Mouse (Mus musculus) MEL (cell line): ENCODE measurements around the gene Nuak2.
A peak's percentile ranks its signal among the peaks of the same experiment; 100 is the strongest.

Experiments used
- BHLHE40 ChIP-seq: IDR thresholded peaks from 2 replicates; pipeline ENCODE4 v1.6.1; 2012; ENCODE audit warnings: low read depth, mild to moderate bottlenecking, inconsistent platforms, low read length, improper control_type of control experiment, borderline replicate concordance
- CTCF ChIP-seq, 3 experiments: IDR thresholded peaks in 2 of 3; conservative IDR thresholded peaks in 1 of 3; 2 replicates each; pipeline ENCODE4 v1.5.1; 2011 to 2012; ENCODE audit warnings: low read length in 3 of 3, low read depth in 2 of 3, mild to moderate bottlenecking in 2 of 3, improper control_type of control experiment in 1 of 3, inconsistent platforms in 1 of 3, mixed read lengths in 1 of 3, moderate library complexity in 1 of 3; ENCODE audit not compliant: control insufficient read depth in 1 of 3, insufficient read depth in 1 of 3, poor library complexity in 1 of 3, severe bottlenecking in 1 of 3
- EP300 ChIP-seq, 2 experiments: IDR thresholded peaks; 2 replicates each; pipeline ENCODE4 v1.6.1; 2011; ENCODE audit warnings: improper control_type of control experiment in 2 of 2, low read length in 2 of 2, low read depth in 1 of 2, mild to moderate bottlenecking in 1 of 2
- GATA1 ChIP-seq: IDR thresholded peaks from 2 replicates; pipeline ENCODE4 v1.6.1; 2011; ENCODE audit warnings: low read depth, low read length, improper control_type of control experiment
- MAX ChIP-seq: IDR thresholded peaks from 2 replicates; pipeline ENCODE4 v1.6.1; 2011; ENCODE audit warnings: low read length, improper control_type of control experiment
- MEF2A ChIP-seq: IDR thresholded peaks from 2 replicates; pipeline ENCODE4 v1.6.1; 2014; ENCODE audit warnings: low read depth, mild to moderate bottlenecking, inconsistent platforms, low read length, improper control_type of control experiment; ENCODE audit not compliant: poor library complexity, insufficient replicate concordance, severe bottlenecking; ENCODE audit errors: extremely low read depth
- POLR2A ChIP-seq, 2 experiments: IDR thresholded peaks; 2 replicates each; pipeline ENCODE4 v1.6.1; 2011 to 2012; ENCODE audit warnings: low read length in 2 of 2, mild to moderate bottlenecking in 2 of 2, control low read depth in 1 of 2, improper control_type of control experiment in 1 of 2, low read depth in 1 of 2, moderate library complexity in 1 of 2; ENCODE audit not compliant: control insufficient read depth in 1 of 2, insufficient read depth in 1 of 2, poor library complexity in 1 of 2
- POLR2AphosphoS2 ChIP-seq: IDR thresholded peaks from 2 replicates; pipeline ENCODE4 v1.6.1; 2011; ENCODE audit warnings: low read length, improper control_type of control experiment
- ZNF384 ChIP-seq: IDR thresholded peaks from 2 replicates; pipeline ENCODE4 v1.6.1; 2012; ENCODE audit warnings: low read depth, mild to moderate bottlenecking, inconsistent platforms, low read length, improper control_type of control experiment

DNA sequence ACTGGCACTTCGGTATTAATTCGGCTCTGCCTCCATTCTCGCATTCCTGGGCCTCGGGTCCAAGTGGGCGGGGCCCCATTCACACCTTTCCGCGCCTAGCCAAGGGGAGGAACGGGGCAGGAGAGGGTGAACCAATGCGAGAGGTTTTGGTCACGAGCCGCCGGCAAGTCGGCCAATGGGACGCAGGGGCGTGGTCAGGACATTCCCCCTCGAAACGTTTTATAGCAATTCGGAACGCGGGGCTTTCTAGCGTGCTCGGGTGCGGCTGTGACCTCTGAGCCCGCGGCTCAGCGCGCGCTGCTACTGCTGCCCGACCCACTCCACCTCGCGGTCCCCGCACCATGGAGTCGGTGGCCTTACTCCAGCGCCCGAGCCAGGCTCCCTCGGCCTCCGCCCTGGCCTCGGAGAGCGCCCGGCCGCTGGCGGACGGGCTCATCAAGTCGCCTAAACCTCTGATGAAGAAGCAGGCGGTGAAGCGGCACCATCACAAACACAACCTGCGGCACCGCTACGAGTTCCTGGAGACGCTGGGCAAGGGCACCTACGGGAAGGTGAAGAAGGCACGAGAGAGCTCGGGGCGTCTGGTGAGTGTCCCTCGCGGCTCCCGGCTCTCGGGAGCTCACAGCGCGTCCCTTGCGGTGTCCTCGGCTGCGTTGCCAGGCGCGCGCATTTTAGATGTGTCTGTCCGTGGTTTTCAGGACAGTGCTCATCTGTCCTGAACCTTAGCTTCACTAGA lies at the start of gene Nuak2:
- TF ChIP-seq EP300 (IDR thresholded peaks at IDR 0.05; ENCODE audit: low read depth in 1 of 2, low read length in 2 of 2) (no peak), GATA1 (no peak), POLR2A (IDR thresholded peaks at IDR 0.05; ENCODE audit: control insufficient read depth in 1 of 2, insufficient read depth in 1 of 2, low read depth in 1 of 2, low read length in 2 of 2, poor library complexity in 1 of 2) (peak in 1 of 2 experiments; percentile 64; a peak in 2 of 4 replicates), ZNF384 (no peak), MEF2A (no peak), CTCF (IDR thresholded peaks at IDR 0.05 in 2 of 3, conservative IDR thresholded peaks at IDR 0.05 in 1 of 3; ENCODE audit: control insufficient read depth in 1 of 3, insufficient read depth in 1 of 3, low read depth in 2 of 3, low read length in 3 of 3, poor library complexity in 1 of 3, severe bottlenecking in 1 of 3) (no peak), MAX (peak; percentile 88), BHLHE40 (peak; percentile 71), POLR2AphosphoS2 (no peak)
